Comparison of ENCODE assay signal across 7 mouse cellular contexts in genomic region chr9:20842670-20843069, GRCm38 (mm10). TPM values are rescaled to one million over a fixed set of nuclear protein-coding genes. Genes with fewer than 3 reads are reported as not detected.
DNase-seq lines count a peak whose midpoint lies in the region; ATAC-seq and TF ChIP-seq lines count a peak whose summit lies in the region.

No protein-coding gene starts in this region.

- 30% methylated on average over 2 of the region's 2 CpGs for WGBS in hindbrain, embryonic 14.5 days
- 33% methylated on average over 2 of the region's 2 CpGs for WGBS in hindbrain, embryonic 13.5 days
- 24% methylated on average over 2 of the region's 2 CpGs for WGBS in stomach, postnatal 0 days

- H3K27ac ChIP-seq in hindbrain, embryonic 14.5 days: no peak overlapping the region
- H3K27ac ChIP-seq in hindbrain, embryonic 13.5 days: no peak overlapping the region
- H3K27ac ChIP-seq in stomach, postnatal 0 days (replicated peaks): no peak overlapping the region

- no peaks in the 10 kb centered on the region for H3K27me3 ChIP-seq in hindbrain, embryonic 14.5 days (ENCODE audit: control insufficient read depth, insufficient read depth, low read length)
- H3K27me3 ChIP-seq in hindbrain, embryonic 13.5 days: 0 out of 2 replicates have a peak, but pooled peaks cover 5% of the 10 kb centered on the region
- no peaks in the 10 kb centered on the region for H3K27me3 ChIP-seq in stomach, postnatal 0 days (ENCODE audit: control insufficient read depth, insufficient read depth, low read length)

- no peaks in the 10 kb centered on the region for H3K4me1 ChIP-seq in hindbrain, embryonic 14.5 days (replicated peaks; ENCODE audit: control insufficient read depth, insufficient read depth, low read length)
- H3K4me1 ChIP-seq in hindbrain, embryonic 13.5 days (replicated peaks): no peaks in the 10 kb centered on the region
- no peaks in the 10 kb centered on the region for H3K4me1 ChIP-seq in stomach, postnatal 0 days (replicated peaks; ENCODE audit: control insufficient read depth, insufficient read depth)

- H3K9me3 ChIP-seq in hindbrain, embryonic 14.5 days (ENCODE audit: control insufficient read depth, low read length): no peaks in the 10 kb centered on the region
- no peaks in the 10 kb centered on the region for H3K9me3 ChIP-seq in hindbrain, embryonic 13.5 days
- H3K9me3 ChIP-seq in stomach, postnatal 0 days (ENCODE audit: control insufficient read depth, low read length): no peaks in the 10 kb centered on the region

- no peak overlapping the region for H3K4me2 ChIP-seq in hindbrain, embryonic 14.5 days (replicated peaks)
- no peak overlapping the region for H3K4me2 ChIP-seq in hindbrain, embryonic 13.5 days
- no peak overlapping the region for H3K4me2 ChIP-seq in stomach, postnatal 0 days (replicated peaks; ENCODE audit: low read depth)

- H3K4me3 ChIP-seq in hindbrain, embryonic 14.5 days (replicated peaks; ENCODE audit: low read length): no peak overlapping the region
- H3K4me3 ChIP-seq in hindbrain, embryonic 13.5 days: no peak overlapping the region
- H3K4me3 ChIP-seq in stomach, postnatal 0 days (ENCODE audit: low read depth, low read length): no peak overlapping the region

- H3K9ac ChIP-seq in hindbrain, embryonic 14.5 days: no peak overlapping the region
- H3K9ac ChIP-seq in hindbrain, embryonic 13.5 days: no peak overlapping the region
- H3K9ac ChIP-seq in stomach, postnatal 0 days (ENCODE audit: low read length): no peak overlapping the region

- H3K36me3 ChIP-seq in hindbrain, embryonic 14.5 days (replicated peaks; ENCODE audit: control insufficient read depth, insufficient read depth): no peaks in the 10 kb centered on the region
- H3K36me3 ChIP-seq in hindbrain, embryonic 13.5 days: no peaks in the 10 kb centered on the region
- H3K36me3 ChIP-seq in stomach, postnatal 0 days (ENCODE audit: control insufficient read depth, insufficient read depth, low read length): no peaks in the 10 kb centered on the region

- TF ChIP-seq CTCF in stomach, postnatal 0 days (IDR thresholded peaks at IDR 0.05; ENCODE audit: low read depth): peak; percentile 73

- no peak; the same call in 1 of the 2 replicates for ATAC-seq in hindbrain, embryonic 14.5 days (ENCODE audit: low FRiP score)
- no peak; the same call in 1 of the 2 replicates for ATAC-seq in hindbrain, embryonic 13.5 days (ENCODE audit: low FRiP score)
- ATAC-seq in stomach, postnatal 0 days (ENCODE audit: low FRiP score, low TSS enrichment): no peak

- DNase-seq in hindbrain, embryonic 14.5 days (ENCODE audit: low spot score): peak; percentile 52
- DNase-seq in ovary, postnatal 14 days (ENCODE audit: low spot score): peak; percentile 13
- DNase-seq in ovary, postnatal 36 days (ENCODE audit: low spot score): no peak
- DNase-seq in cerebellum, postnatal 14 days: peak; percentile 58 to 60
- DNase-seq in stomach, postnatal 0 days (ENCODE audit: low spot score): no peak
- no peak for DNase-seq in gastrocnemius, postnatal 4 days (ENCODE audit: low spot score in 2 of 2)

- no peak for TF ChIP-seq EP300 in stomach, postnatal 0 days (optimal IDR thresholded peaks at IDR 0.05)

RNA-seq across cellular contexts. Expression of gene Rdh8, which starts 24.4 kb away (rescaled TPM):
- not detected in 2 replicates for polyA plus RNA-seq in hindbrain, embryonic 14.5 days (2014; fragmentation: Nextera tagmentation; extraction: Ambion mirVana)
- not detected in 2 replicates for polyA plus RNA-seq in hindbrain, embryonic 13.5 days (2015; fragmentation: Nextera tagmentation; extraction: Ambion mirVana)
- polyA plus RNA-seq in stomach, postnatal 0 days (2015; fragmentation: Nextera tagmentation; extraction: Ambion mirVana): not detected in 2 replicates
- total RNA-seq in gastrocnemius, postnatal 4 days (2021): not detected

RNA-seq across cellular contexts. Expression of gene A230050P20Rik, which starts 25.8 kb away (rescaled TPM):
- polyA plus RNA-seq in hindbrain, embryonic 14.5 days (2014; fragmentation: Nextera tagmentation; extraction: Ambion mirVana): 5.8 and 6.9 TPM in 2 replicates
- 1.9 and 2.3 TPM in 2 replicates for polyA plus RNA-seq in hindbrain, embryonic 13.5 days (2015; fragmentation: Nextera tagmentation; extraction: Ambion mirVana)
- polyA plus RNA-seq in stomach, postnatal 0 days (2015; fragmentation: Nextera tagmentation; extraction: Ambion mirVana): 6.9 TPM in 2 replicates
- total RNA-seq in gastrocnemius, postnatal 4 days (2021): 1 to 10 TPM; 8.2 to 9.7 TPM

RNA-seq across cellular contexts. Expression of gene Col5a3, which starts 27.8 kb away (rescaled TPM):
- polyA plus RNA-seq in hindbrain, embryonic 14.5 days (2014; fragmentation: Nextera tagmentation; extraction: Ambion mirVana): 0.66 and 0.74 TPM in 2 replicates
- 0.36 and 0.44 TPM in 2 replicates for polyA plus RNA-seq in hindbrain, embryonic 13.5 days (2015; fragmentation: Nextera tagmentation; extraction: Ambion mirVana)
- 2.4 and 2.6 TPM in 2 replicates for polyA plus RNA-seq in stomach, postnatal 0 days (2015; fragmentation: Nextera tagmentation; extraction: Ambion mirVana)
- 100 to 1,000 TPM; 156 to 159 TPM for total RNA-seq in gastrocnemius, postnatal 4 days (2021)

RNA-seq across cellular contexts. Expression of gene Angptl6, which starts 36.9 kb away (rescaled TPM):
- polyA plus RNA-seq in hindbrain, embryonic 14.5 days (2014; fragmentation: Nextera tagmentation; extraction: Ambion mirVana): 11.8 and 12.8 TPM in 2 replicates
- polyA plus RNA-seq in hindbrain, embryonic 13.5 days (2015; fragmentation: Nextera tagmentation; extraction: Ambion mirVana): 9.8 and 10.1 TPM in 2 replicates
- 7.7 and 7.9 TPM in 2 replicates for polyA plus RNA-seq in stomach, postnatal 0 days (2015; fragmentation: Nextera tagmentation; extraction: Ambion mirVana)
- 1 to 10 TPM; 3.9 to 4.5 TPM for total RNA-seq in gastrocnemius, postnatal 4 days (2021)

RNA-seq across cellular contexts. Expression of gene Ppan, which starts 45.3 kb away (rescaled TPM):
- 39.5 and 40.5 TPM in 2 replicates for polyA plus RNA-seq in hindbrain, embryonic 14.5 days (2014; fragmentation: Nextera tagmentation; extraction: Ambion mirVana)
- polyA plus RNA-seq in hindbrain, embryonic 13.5 days (2015; fragmentation: Nextera tagmentation; extraction: Ambion mirVana): 46.9 and 50.3 TPM in 2 replicates
- 32.4 and 37.3 TPM in 2 replicates for polyA plus RNA-seq in stomach, postnatal 0 days (2015; fragmentation: Nextera tagmentation; extraction: Ambion mirVana)
- 10 to 100 TPM; 25.0 to 28.7 TPM for total RNA-seq in gastrocnemius, postnatal 4 days (2021)

Comparison
In these comparisons a context has a peak if more than half of its experiments do, and no peak if none do; other contexts are left out.
1. DNase-seq: peak in hindbrain, embryonic 14.5 days (single experiment), ovary, postnatal 14 days (single experiment) and cerebellum, postnatal 14 days (2 of 2); none in ovary, postnatal 36 days (single experiment), stomach, postnatal 0 days (single experiment) and gastrocnemius, postnatal 4 days (0 of 2).